8 mouse cellular contexts compared by ENCODE assay signal in the genomic region with DNA sequence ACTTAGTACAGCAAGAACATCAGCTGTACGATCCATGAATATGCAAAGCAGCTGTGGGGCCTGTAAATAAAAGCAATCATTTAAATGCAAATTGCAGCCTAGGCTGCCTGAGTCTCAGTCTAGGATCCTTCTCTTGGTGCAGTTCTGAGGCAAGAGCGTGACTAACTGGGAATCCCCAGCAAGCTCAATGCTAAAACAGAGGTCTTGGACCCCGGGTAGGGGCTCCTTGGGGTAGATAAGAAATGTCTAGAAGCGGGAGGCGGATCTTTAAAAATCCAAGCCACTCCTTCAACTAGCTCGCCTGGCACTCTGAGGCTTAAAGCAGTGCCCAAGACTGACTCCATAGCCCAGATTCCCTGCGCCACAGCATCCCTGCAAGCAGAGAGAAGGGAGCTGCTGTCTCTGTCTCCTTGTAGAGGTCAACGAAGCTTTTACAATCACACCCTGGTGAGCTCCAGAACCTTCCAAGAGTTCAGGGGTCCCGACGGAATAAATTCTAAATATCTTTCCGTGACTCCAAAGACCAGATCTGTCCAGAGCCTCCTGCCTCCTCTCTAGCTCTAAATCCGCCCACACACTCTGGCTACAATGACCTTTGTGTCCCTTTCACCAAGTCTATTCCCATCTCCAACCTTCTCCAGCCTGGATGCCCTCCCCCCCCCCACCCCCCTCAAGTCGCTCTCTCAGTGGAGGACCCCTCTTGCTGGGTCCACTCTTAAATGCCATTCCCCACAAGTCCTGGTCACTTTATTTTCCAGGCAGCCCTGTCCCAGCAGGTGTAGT. TPM values are rescaled to one million over a fixed set of nuclear protein-coding genes. Genes with fewer than 3 reads are reported as not detected.
DNase-seq lines count a peak whose midpoint lies in the region; ATAC-seq lines count a peak whose summit lies in the region.

No protein-coding gene starts in this region.

- H3K4me3 ChIP-seq in kidney, embryonic 16.5 days (ENCODE audit: low read length), result peak overlapping the region; percentile 71
- H3K4me3 ChIP-seq in hindbrain, embryonic 12.5 days, result peak overlapping the region; percentile 63
- H3K4me3 ChIP-seq in neural tube, embryonic 11.5 days (ENCODE audit: low read depth, low read length), result peak overlapping the region; percentile 67

- 39% methylated on average over 13 of the region's 13 CpGs for WGBS in kidney, embryonic 16.5 days
- 17% methylated on average over 13 of the region's 13 CpGs for WGBS in hindbrain, embryonic 12.5 days
- 21% methylated on average over 13 of the region's 13 CpGs for WGBS in neural tube, embryonic 11.5 days

- H3K36me3 ChIP-seq in kidney, embryonic 16.5 days (ENCODE audit: insufficient read depth, low read length), result no peaks in the 10 kb centered on the region
- H3K36me3 ChIP-seq in hindbrain, embryonic 12.5 days, result no peaks in the 10 kb centered on the region
- no peaks in the 10 kb centered on the region for H3K36me3 ChIP-seq in neural tube, embryonic 11.5 days (ENCODE audit: control insufficient read depth, insufficient read depth, low read length)

- peak overlapping the region; percentile 86; the same call in 1 of the 2 replicates for H3K9ac ChIP-seq in kidney, embryonic 16.5 days (replicated peaks; ENCODE audit: low read length)
- peak overlapping the region; percentile 85 for H3K9ac ChIP-seq in hindbrain, embryonic 12.5 days
- H3K9ac ChIP-seq in neural tube, embryonic 11.5 days (ENCODE audit: low read length), result peak overlapping the region; percentile 77

- ATAC-seq in kidney, embryonic 16.5 days (ENCODE audit: low FRiP score, low TSS enrichment), result no peak
- peak; percentile 38 for ATAC-seq in hindbrain, embryonic 12.5 days (ENCODE audit: low FRiP score)
- ATAC-seq in neural tube, embryonic 11.5 days (ENCODE audit: insufficient read depth, low FRiP score, low TSS enrichment), result peak; percentile 36

- H3K4me2 ChIP-seq in kidney, embryonic 16.5 days (replicated peaks; ENCODE audit: low read depth, low read length), result peak overlapping the region; percentile 96
- peak overlapping the region; percentile 84 for H3K4me2 ChIP-seq in hindbrain, embryonic 12.5 days (replicated peaks)
- peak overlapping the region; percentile 73 for H3K4me2 ChIP-seq in neural tube, embryonic 11.5 days (ENCODE audit: low read depth)

- DNase-seq in kidney, postnatal 14 days, result no peak
- DNase-seq in cerebellum, postnatal 10 days, result peak; percentile 47 to 54
- DNase-seq in neural tube, embryonic 11.5 days (ENCODE audit: low spot score), result peak; percentile 61
- no peak for DNase-seq in layer of hippocampus, adult 9-11 months
- no peak for DNase-seq in frontal cortex, postnatal 10 days (ENCODE audit: low spot score in 2 of 2)
- DNase-seq in testis, postnatal 14 days (ENCODE audit: low spot score), result no peak

- H3K9me3 ChIP-seq in kidney, embryonic 16.5 days (ENCODE audit: low read length), result no peaks in the 10 kb centered on the region
- no peaks in the 10 kb centered on the region for H3K9me3 ChIP-seq in hindbrain, embryonic 12.5 days (replicated peaks)
- H3K9me3 ChIP-seq in neural tube, embryonic 11.5 days (ENCODE audit: control insufficient read depth, low read length), result no peaks in the 10 kb centered on the region

- no peaks in the 10 kb centered on the region for H3K27me3 ChIP-seq in kidney, embryonic 16.5 days (ENCODE audit: insufficient read depth, low read length)
- no peaks in the 10 kb centered on the region for H3K27me3 ChIP-seq in hindbrain, embryonic 12.5 days
- no peaks in the 10 kb centered on the region for H3K27me3 ChIP-seq in neural tube, embryonic 11.5 days (ENCODE audit: control insufficient read depth, insufficient read depth, low read length)

- 0 out of 2 replicates have a peak overlapping the region, but pooled peaks have one; percentile 8 for H3K27ac ChIP-seq in kidney, embryonic 16.5 days (ENCODE audit: low read length)
- peak overlapping the region; percentile 88 for H3K27ac ChIP-seq in hindbrain, embryonic 12.5 days
- peak overlapping the region; percentile 67 for H3K27ac ChIP-seq in neural tube, embryonic 11.5 days (ENCODE audit: low read depth, low read length)

- peaks cover 31% of the 10 kb centered on the region for H3K4me1 ChIP-seq in kidney, embryonic 16.5 days (ENCODE audit: insufficient read depth, low read length)
- H3K4me1 ChIP-seq in hindbrain, embryonic 12.5 days, result peaks cover 61% of the 10 kb centered on the region
- peaks cover 33% of the 10 kb centered on the region for H3K4me1 ChIP-seq in neural tube, embryonic 11.5 days (ENCODE audit: control insufficient read depth, insufficient read depth, low read length)

RNA-seq across cellular contexts. Expression of a gene that starts 2.2 kb away (rescaled TPM):
- polyA plus RNA-seq in kidney, embryonic 16.5 days (2015; fragmentation: Nextera tagmentation; extraction: Ambion mirVana), result 5.4 and 7.0 TPM in 2 replicates
- 12.9 and 13.2 TPM in 2 replicates for polyA plus RNA-seq in hindbrain, embryonic 12.5 days (2016; fragmentation: Nextera tagmentation; extraction: Ambion mirVana)
- polyA plus RNA-seq in neural tube, embryonic 11.5 days (2014; fragmentation: Nextera tagmentation; extraction: Ambion mirVana), result 17.8 and 19.6 TPM in 2 replicates

Comparison
In these comparisons a context has a peak if more than half of its experiments do, and no peak if none do; other contexts are left out.
1. H3K27ac ChIP-seq: peak in every context shown above with its lines; median percentile 88 in hindbrain, embryonic 12.5 days; 67 in neural tube, embryonic 11.5 days; 8 in kidney, embryonic 16.5 days.
2. DNase-seq: peak in cerebellum, postnatal 10 days (2 of 2) and neural tube, embryonic 11.5 days (single experiment); none in kidney, postnatal 14 days (single experiment), layer of hippocampus, adult 9-11 months (single experiment), frontal cortex, postnatal 10 days (0 of 2) and testis, postnatal 14 days (single experiment).
3. Peak in every context shown above with its lines, with median percentiles within 50 percentile points of each other: H3K4me2 ChIP-seq, H3K4me3 ChIP-seq and H3K9ac ChIP-seq.